Mouse (Mus musculus) cerebellum, postnatal 4 days (tissue): ENCODE data around the gene Ctcf.

Experiments used
- DNase-seq, 2 experiments: peaks; one replicate each; pipeline ENCODE4 v3.0.0; 2022; ENCODE audit warnings: low spot score in 2 of 2, mixed read lengths in 1 of 2

Gene Ctcf

GRCm38 (mm10) chr8:105648929-105649328 lies 12.6 kb downstream of the Ctcf start:
- DNase-seq, result no peak

DNA sequence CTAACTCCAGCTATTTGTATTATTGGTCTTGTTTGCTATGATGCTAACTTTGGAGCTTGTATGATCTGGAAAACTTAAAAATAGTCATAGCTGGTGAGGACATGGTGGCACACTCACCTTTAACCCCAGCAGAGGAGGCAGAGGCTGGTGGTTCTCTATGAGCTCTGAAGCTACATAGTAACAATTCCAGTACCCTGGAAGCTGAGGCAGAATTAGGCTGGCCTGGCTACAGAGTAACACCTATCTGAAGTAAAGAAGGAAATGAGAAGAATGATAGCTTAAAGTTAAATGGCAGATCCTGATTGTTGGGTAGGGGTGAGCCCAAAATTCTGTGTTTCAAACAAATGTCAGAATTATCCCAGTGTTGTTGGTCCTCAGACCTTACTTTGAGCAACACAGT lies 21.3 kb downstream of the Ctcf start:
- no peak for DNase-seq

DNA sequence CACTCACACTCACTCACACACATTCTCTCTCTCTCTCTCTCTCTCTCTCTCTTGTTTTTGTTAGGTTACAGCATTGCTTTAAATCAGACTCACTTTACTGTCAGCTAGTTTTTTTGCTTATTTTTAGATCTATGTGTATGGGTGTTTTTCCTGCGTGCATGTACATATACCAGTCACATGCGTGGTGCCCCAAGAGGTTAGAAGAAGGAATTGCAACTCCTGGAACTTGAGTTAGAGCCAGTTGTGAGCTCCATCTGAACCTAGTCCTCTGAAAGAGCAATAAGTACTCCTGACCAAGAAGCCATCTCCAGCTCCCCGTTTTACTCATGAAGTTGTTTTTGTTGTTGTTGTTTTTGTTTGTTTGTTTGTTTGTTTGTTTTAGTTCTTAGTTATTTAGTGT lies 24.8 kb downstream of the Ctcf start:
- DNase-seq, result no peak

DNA sequence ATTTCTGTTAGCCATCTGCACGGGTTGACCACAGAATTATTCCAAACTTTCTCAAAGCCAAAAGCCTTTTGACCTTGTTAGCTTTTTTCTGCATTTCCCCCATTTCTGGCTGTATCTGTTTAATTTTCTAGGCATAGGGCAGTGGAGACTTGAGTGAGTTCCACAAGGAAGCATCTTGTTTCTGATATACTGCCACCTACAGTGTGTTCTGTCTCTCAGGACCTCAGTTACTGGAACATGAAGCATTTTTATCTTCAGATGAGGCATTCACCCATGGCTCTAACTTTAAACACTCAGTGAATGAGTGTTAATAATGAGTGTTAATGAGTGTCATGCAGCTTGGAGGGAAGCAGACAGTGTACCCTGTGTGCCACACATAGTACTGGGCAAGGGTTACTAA lies 41.5 kb downstream of the Ctcf start:
- DNase-seq, result no peak

DNA sequence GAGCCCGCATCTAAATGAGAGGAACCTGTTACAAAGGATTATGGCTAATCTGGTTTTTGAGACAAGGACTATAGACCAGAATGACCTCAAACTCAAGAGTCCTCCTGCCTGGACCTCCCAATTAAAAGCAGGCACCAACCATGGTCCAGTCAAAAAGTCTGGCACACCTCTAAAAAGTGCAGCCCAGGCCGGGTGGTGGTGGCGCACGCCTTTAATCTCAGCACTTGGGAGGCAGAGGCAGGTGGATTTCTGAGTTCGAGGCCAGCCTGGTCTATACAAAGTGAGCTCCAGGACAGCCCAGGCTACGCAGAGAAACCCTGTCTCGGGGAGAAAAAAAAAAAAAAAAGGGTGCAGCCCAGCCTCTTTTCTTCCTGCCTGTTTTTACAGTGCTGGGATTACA lies 49.0 kb downstream of the Ctcf start:
- no peak for DNase-seq

DNA sequence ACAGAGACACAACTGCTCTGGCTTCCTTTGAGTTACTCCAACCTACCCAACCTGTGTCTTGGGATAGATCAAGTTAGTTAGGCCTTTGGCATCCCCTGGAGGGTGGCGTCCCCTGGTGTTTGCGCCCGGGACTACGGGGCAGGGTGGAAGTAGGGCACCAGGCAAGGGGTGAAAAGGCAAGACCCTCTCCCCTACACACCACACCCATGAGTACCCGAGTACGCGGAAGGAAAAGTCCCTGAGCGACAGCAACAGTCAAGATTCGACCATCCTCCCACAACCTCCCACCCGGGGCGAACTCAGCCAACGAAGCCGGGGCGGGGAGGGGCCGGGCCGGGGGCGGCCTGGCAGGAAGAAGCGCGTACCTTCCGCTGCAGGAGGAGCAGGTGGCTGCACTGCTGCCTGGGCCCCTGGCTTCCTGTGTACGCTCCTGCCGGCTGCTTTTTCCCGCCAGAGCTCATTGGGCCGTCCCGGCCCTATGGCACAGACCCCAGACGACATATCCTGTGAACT lies 49.5 kb downstream of the Ctcf start, which contains the start of gene Carmil2:
Gene Carmil2 (plus strand): TSS at position 479 of the 513 bp plus-strand sequence.
- no peak for DNase-seq

DNA sequence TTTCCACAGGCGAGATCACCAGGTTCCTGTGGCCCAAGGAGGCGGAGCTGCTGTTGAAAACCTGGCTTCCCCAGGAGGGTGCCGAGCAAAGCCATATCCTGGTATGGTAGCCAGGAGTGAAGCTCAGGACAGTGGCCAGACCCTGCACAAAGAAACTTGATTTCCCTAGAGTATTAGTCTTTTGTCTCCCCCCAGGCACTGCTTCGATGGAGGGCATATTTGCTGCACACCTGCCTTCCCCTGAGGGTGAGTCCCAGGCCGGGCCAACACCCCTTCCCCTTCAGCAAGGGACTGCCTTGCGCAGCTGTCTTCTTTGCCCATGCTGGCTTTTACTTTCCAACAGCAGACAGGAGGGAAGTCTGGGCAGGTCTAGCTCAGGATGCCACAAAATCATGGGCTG lies 50.2 kb downstream of the Ctcf start:
- DNase-seq, result no peak

GRCm38 (mm10) chr8:105687512-105687911 lies 51.1 kb downstream of the Ctcf start:
- no peak for DNase-seq

- no peak for DNase-seq
Observed at GRCm38 (mm10) chr8:105688242-105688752, 51.9 kb downstream of the Ctcf start.

DNA sequence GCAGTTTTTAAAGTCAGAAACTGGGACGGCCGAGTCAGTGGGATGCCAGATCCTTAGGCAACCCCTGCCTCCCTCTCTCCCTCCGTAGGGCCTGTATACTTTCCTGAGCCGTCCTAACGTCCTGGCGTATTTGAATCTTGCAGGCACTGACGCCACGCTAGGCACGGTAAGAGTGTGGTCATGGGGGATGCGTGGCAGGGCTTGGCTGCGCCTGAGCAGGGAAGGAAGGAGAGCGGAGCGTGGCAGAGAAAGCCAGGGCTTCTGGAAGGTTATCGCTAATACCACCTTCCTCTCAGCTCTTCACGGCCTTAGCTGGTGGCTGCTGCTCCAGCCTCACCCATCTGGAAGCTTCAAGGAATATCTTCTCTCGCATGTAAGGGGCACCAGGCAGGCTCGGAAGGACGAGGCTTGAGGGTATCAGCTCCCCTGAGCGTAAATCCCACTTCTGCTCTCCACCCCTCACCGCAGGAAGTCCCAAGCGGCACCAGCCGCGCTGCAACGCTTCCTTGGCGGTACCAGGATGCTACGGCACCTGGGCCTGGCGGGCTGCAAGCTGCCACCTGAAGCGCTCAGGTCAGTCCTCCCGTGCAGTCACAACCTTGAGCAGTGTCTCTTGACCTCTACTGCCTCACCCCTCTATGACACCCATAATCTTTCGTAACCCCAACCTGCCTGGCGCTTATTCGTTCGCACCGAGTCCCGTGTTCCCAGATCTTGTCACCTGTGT lies 53.1 kb downstream of the Ctcf start:
- DNase-seq, result no peak

GRCm38 (mm10) chr8:105689983-105690360 lies 53.6 kb downstream of the Ctcf start:
- no peak for DNase-seq

DNA sequence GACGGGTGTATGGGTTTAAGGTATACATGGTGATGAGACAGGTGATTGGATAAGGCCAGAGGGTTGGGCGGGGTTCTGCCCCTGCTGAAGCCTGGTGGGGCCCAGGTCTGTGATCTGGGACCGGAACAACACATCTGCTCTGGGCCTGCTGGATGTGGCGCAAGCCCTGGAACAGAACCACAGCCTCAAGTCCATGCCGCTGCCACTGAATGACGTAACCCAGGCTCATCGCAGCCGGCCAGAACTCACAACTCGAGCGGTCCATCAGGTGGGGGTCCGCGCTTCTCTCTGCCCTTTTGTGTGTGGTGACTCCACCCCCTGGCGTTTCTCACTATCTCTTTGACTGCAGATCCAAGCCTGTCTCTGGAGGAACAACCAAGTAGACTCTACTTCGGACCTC lies 54.6 kb downstream of the Ctcf start:
- DNase-seq, result no peak

GRCm38 (mm10) chr8:105692449-105693182 lies 56.2 kb downstream of the Ctcf start:
- DNase-seq, result no peak

GRCm38 (mm10) chr8:105693648-105694047 lies 57.3 kb downstream of the Ctcf start:
- peak; percentile 74 to 85 for DNase-seq

- DNase-seq, result peak in 1 of 2 experiments; percentile 79
Observed at GRCm38 (mm10) chr8:105694051-105694799, 57.9 kb downstream of the Ctcf start.

- no peak for DNase-seq
Observed at GRCm38 (mm10) chr8:105695080-105695780, 58.9 kb downstream of the Ctcf start.

DNA sequence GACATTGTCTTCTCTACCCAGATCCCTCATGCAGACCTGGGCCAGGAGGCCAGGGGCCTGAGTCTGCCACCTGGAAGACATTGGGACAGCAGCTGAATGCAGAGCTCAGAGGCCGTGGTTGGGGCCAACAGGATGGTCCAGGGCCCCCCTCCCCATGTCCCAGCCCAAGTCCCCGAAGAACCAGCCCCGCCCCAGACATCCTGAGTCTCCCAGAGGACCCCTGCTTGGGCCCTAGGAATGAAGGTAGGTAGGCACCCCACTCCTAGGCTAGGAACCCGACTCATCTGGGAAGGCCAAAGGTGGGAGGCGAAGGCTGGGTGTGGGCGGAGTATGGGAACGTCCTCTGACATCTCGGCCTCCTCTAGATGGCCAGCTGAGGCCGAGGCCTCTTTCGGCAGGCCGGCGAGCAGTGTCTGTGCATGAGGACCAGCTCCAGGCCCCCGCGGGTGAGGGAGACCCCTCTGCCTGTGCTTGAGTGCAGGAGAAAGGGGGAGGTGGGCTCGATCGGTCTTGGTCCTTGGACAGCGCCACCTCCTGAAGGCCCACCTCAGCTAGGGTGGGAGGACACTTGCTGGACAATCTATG lies 60.9 kb downstream of the Ctcf start:
- no peak for DNase-seq

DNA sequence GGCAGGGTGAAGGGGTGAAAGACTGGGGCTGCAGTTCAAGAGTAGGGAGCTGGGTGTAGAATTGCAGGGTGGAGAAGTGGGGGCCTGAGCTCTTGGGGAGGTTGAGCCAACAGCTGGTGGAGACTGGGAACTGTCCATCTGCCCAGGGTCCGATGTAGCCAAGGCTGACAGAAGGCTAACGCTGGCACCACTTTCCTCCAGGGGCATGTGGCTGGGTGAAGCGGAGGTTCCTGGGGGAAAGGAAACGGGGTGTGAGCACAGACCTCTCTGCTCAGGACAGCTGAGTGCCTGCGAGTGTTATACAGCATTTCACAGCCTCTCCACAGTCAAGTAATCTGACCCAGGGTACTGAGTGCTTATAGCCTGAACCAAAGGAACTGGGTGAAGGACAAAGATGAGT lies 62.4 kb downstream of the Ctcf start:
- no peak for DNase-seq

GRCm38 (mm10) chr8:105699488-105700215 lies 63.3 kb downstream of the Ctcf start:
- DNase-seq, result no peak

DNA sequence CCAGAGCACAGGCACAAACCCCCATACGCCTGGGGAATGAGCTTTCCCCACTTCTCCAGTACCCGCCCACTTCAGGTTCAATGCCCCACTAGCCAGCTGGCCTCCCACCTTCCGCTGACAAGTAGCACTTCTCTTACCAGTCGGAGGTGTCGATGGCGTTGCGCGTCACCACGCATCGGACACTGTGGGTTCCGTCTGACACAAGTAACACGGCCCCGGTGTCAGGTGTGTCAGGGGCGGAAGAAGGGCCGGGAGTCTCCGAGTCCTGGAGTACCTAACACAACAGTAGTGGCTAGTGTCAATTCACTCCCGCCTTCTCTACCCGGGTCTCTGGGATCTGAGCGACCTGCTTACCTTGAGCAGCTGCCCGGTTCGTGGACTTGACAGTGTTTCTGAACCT lies 64.2 kb downstream of the Ctcf start:
- no peak for DNase-seq
